Mouse (Mus musculus) limb, embryonic 14.5 days (tissue): Measurements from ENCODE around the gene Sbno2. TPM values are rescaled to one million over a fixed set of nuclear protein-coding genes. Genes with fewer than 3 reads are reported as not detected.

ENCODE experiments used
- ATAC-seq: fragments of 200-750 bp; cut with Nextera tagmentation; 2 replicates; pipeline ENCODE4 v1.8.0; 2017; ENCODE audit warnings: low read depth, moderate number of reproducible peaks, moderate TSS enrichment; ENCODE audit not compliant: low FRiP score
- DNase-seq: peaks from one replicate; pipeline ENCODE4 v3.0.0-alpha.2; 2015; ENCODE audit warnings: low spot score
- H3K27ac ChIP-seq: fragments of 300-500 bp; sonication (generic); replicated peaks from 2 replicates; pipeline ENCODE4 v1.5.1; 2014; ENCODE audit warnings: low read depth, mild to moderate bottlenecking, low read length, moderate library complexity, mixed read lengths
- H3K27me3 ChIP-seq: fragments of 300-500 bp; sonication (generic); 2 replicates; pipeline ENCODE4 v1.6.1; 2014; ENCODE audit warnings: low read length, mixed read lengths; ENCODE audit not compliant: control insufficient read depth, insufficient read depth
- H3K36me3 ChIP-seq: fragments of 300-500 bp; sonication (generic); 2 replicates; pipeline ENCODE4 v1.6.1; 2014; ENCODE audit warnings: mild to moderate bottlenecking, low read length, moderate library complexity, mixed read lengths; ENCODE audit not compliant: control insufficient read depth, insufficient read depth
- H3K4me1 ChIP-seq: fragments of 300-500 bp; sonication (generic); 2 replicates; pipeline ENCODE4 v1.6.1; 2014; ENCODE audit warnings: antibody characterized with exemption, low read length, mixed read lengths; ENCODE audit not compliant: control insufficient read depth, insufficient read depth
- H3K4me2 ChIP-seq: fragments of 300-500 bp; sonication (generic); replicated peaks from 2 replicates; pipeline ENCODE4 v1.6.1; 2014; ENCODE audit warnings: low read depth, mild to moderate bottlenecking, low read length, moderate library complexity; ENCODE audit not compliant: severe bottlenecking
- H3K4me3 ChIP-seq: fragments of 300-500 bp; sonication (generic); replicated peaks from 2 replicates; pipeline ENCODE4 v1.5.1; 2014; ENCODE audit warnings: low read length
- H3K9ac ChIP-seq: fragments of 300-500 bp; sonication (generic); 2 replicates; pipeline ENCODE4 v1.6.1; 2014; ENCODE audit warnings: mild to moderate bottlenecking, low read depth, low read length, moderate library complexity; ENCODE audit not compliant: severe bottlenecking
- H3K9me3 ChIP-seq: fragments of 300-500 bp; sonication (generic); 2 replicates; pipeline ENCODE4 v1.6.1; 2016; ENCODE audit warnings: low read length; ENCODE audit not compliant: control insufficient read depth
- POLR2A ChIP-seq: fragments of 200-500 bp; IDR thresholded peaks from 2 replicates; pipeline ENCODE4 v1.8.0; 2012; ENCODE audit warnings: inconsistent platforms, mild to moderate bottlenecking, moderate library complexity, borderline replicate concordance; ENCODE audit not compliant: insufficient read depth, insufficient read length; ENCODE audit errors: extremely low read depth
- WGBS: fragments of 180-500 bp; shearing (Covaris S2); extraction: QIAGEN DNeasy Blood & Tissue Kit; methylation state at CpG from one replicate; pipeline ENCODE4 v1.1.7; 2014; 5-methylcytosine and 5-hydroxymethylcytosine counted together
- polyA plus RNA-seq, 2 experiments: library from polyadenylated mRNA; depleted of rRNA in 1 of 2; stranded (reverse) in 1 of 2; unstranded in 1 of 2; fragments of >200 nt; fragmentation: Nextera tagmentation in 1 of 2; extraction: Ambion mirVana in 1 of 2; gene quantifications; 2 replicates each; pipeline versions ENCODE4 v1.2.1 to v1.2.3; 2012 to 2014

Gene Sbno2
- polyA plus RNA-seq, 2 experiments: 16.8 to 24.9 TPM

DNA sequence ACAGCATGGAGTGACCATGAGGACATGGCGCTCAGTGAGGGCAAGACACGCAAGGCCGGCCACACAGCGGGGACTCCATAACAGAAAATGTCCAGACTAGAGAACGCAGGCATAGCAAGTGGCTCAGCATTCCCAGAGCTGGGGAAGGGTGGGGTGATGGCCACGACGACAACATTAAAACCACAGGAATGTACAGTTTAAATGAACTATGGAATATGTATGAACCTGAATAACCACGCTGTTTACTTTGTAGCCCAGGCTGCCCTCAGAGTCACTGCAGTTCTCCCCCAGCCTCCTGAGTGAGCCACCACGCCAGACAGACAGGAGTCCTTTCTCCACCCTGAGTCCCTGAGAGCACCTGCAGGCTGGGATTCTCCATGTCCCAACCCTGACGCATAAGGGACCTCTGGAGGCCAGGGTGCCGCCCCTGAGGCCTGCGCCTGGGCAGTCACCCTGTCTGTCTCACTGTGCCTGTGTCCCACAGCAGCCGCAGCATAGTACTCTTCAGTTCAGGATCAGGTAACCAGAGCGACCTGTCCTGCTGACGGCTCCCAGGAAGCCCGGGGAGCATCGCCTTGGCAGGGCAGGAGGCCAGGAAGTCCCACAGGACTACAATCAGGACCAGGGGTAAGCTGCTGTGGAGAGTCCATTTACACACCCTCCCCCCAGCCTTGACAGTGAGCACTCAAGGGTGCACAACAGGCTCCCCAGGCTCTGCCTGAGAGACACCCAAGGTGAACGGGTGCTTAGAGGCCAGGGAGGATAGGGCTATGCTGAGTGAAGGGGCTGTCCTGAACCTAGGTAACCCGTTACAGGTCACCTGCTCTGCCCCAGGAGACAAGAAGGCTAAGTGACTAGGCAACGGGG lies 32.5 kb downstream of the Sbno2 start:
- Histone ChIP-seq H3K36me3 (peaks cover 6% of the 10 kb centered on the region), H3K27ac (no peak overlapping the region), H3K9me3 (no peaks in the 10 kb centered on the region), H3K4me2 (no peak overlapping the region), H3K9ac (no peak overlapping the region), H3K27me3 (no peaks in the 10 kb centered on the region), H3K4me3 (no peak overlapping the region), H3K4me1 (peaks cover 8% of the 10 kb centered on the region; the same call in 1 of the 2 replicates)
- WGBS: 78% methylated on average over 20 of the region's 20 CpGs
- ATAC-seq: no peak
- DNase-seq: no peak
- TF ChIP-seq POLR2A: no peak

GRCm38 (mm10) chr10:80071516-80071900 lies 33.9 kb downstream of the Sbno2 start:
- TF ChIP-seq POLR2A: no peak
- no peak overlapping the region for H3K4me2 ChIP-seq
- no peaks in the 10 kb centered on the region for H3K27me3 ChIP-seq
- peaks cover 8% of the 10 kb centered on the region; the same call in 1 of the 2 replicates for H3K4me1 ChIP-seq
- ATAC-seq (no peak), DNase-seq (no peak)
- 72% methylated on average over 3 of the region's 3 CpGs for WGBS
- no peak overlapping the region for H3K4me3 ChIP-seq
- peak overlapping the region; percentile 33; the same call in 1 of the 2 replicates for H3K27ac ChIP-seq
- H3K36me3 ChIP-seq: peaks cover 13% of the 10 kb centered on the region
- 0 out of 2 replicates have a peak overlapping the region, but pooled peaks have one; percentile 8 for H3K9ac ChIP-seq
- no peaks in the 10 kb centered on the region for H3K9me3 ChIP-seq

GRCm38 (mm10) chr10:80070837-80071515 lies 34.4 kb downstream of the Sbno2 start:
- DNase-seq: peak; percentile 24
- peaks cover 8% of the 10 kb centered on the region; the same call in 1 of the 2 replicates for H3K4me1 ChIP-seq
- H3K27me3 ChIP-seq: no peaks in the 10 kb centered on the region
- no peaks in the 10 kb centered on the region for H3K9me3 ChIP-seq
- H3K36me3 ChIP-seq: peaks cover 13% of the 10 kb centered on the region
- WGBS: 59% methylated on average over 9 of the region's 9 CpGs
- 0 out of 2 replicates have a peak overlapping the region, but pooled peaks have one; percentile 8 for H3K9ac ChIP-seq
- no peak overlapping the region for H3K4me2 ChIP-seq
- H3K4me3 ChIP-seq: no peak overlapping the region
- peak; percentile 68; the same call in 1 of the 2 replicates for ATAC-seq
- no peak for TF ChIP-seq POLR2A
- H3K27ac ChIP-seq: peak overlapping the region; percentile 48; the same call in 1 of the 2 replicates

- H3K9ac ChIP-seq: no peak overlapping the region
- WGBS: 90% methylated on average over 3 of the region's 4 CpGs
- no peaks in the 10 kb centered on the region for H3K9me3 ChIP-seq
- peaks cover 7% of the 10 kb centered on the region; the same call in 1 of the 2 replicates for H3K4me1 ChIP-seq
- H3K27me3 ChIP-seq: no peaks in the 10 kb centered on the region
- TF ChIP-seq POLR2A: no peak
- no peak overlapping the region for H3K4me3 ChIP-seq
- H3K4me2 ChIP-seq: no peak overlapping the region
- ATAC-seq (no peak), DNase-seq (no peak)
- H3K36me3 ChIP-seq: peaks cover 13% of the 10 kb centered on the region
- H3K27ac ChIP-seq: no peak overlapping the region
These were observed 35.4 kb downstream of the Sbno2 start for GRCm38 (mm10) chr10:80069948-80070450.

DNA sequence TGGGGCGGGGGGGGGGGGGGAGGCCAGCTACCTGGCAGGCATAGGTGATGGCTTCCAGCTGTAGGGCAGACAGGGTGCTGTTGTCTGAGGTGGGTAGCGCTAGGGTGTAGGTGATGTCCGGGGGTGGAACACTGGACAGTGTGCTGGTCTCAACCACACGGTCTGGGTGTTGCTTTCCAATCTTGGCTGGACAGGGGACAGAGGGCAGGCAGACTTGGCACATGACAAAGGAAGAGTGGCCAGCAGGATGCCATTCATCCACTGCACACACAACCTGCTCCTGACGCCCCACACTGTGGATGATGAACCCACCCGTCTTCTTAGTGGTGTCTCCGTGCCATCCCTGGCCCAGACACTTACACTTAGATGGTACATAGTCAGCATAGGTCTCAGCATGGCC lies 36.1 kb downstream of the Sbno2 start:
- 89% methylated on average over 6 of the region's 7 CpGs for WGBS
- Histone ChIP-seq H3K4me3 (no peak overlapping the region), H3K4me2 (no peak overlapping the region), H3K9me3 (no peaks in the 10 kb centered on the region), H3K36me3 (peaks cover 15% of the 10 kb centered on the region), H3K27ac (no peak overlapping the region), H3K27me3 (no peaks in the 10 kb centered on the region), H3K9ac (no peak overlapping the region), H3K4me1 (peaks cover 6% of the 10 kb centered on the region; the same call in 1 of the 2 replicates)
- ATAC-seq (no peak), DNase-seq (no peak)
- no peak for TF ChIP-seq POLR2A
